Mouse (Mus musculus): ENCODE data around the gene Cmas.

Gene Cmas

GRCm38 (mm10) chr6:142756507-142757333 is at the start of gene Cmas:
Gene Cmas, plus strand, starts transcription at chr6:142756686.
- DNase-seq (ENCODE audit: low read depth, low spot score), result peak; percentile 83

GRCm38 (mm10) chr6:142706688-142707087 is 49.8 kb upstream of the Cmas start:
- no peak for DNase-seq (ENCODE audit: low read depth, low spot score)

- no peak for DNase-seq (ENCODE audit: low read depth, low spot score)
These were observed 48.1 kb upstream of the Cmas start for GRCm38 (mm10) chr6:142708369-142708768.

- DNase-seq (ENCODE audit: low read depth, low spot score), result no peak
These were observed 45.8 kb upstream of the Cmas start for GRCm38 (mm10) chr6:142710690-142711089.

- no peak for DNase-seq (ENCODE audit: low read depth, low spot score)
These were observed 45.4 kb upstream of the Cmas start for GRCm38 (mm10) chr6:142711106-142711505.

- no peak for DNase-seq (ENCODE audit: low read depth, low spot score)
These were observed 41.5 kb upstream of the Cmas start for GRCm38 (mm10) chr6:142715026-142715425.

GRCm38 (mm10) chr6:142717186-142717585 is 39.3 kb upstream of the Cmas start:
- DNase-seq (ENCODE audit: low read depth, low spot score), result no peak

GRCm38 (mm10) chr6:142718167-142718566 is 38.3 kb upstream of the Cmas start:
- DNase-seq (ENCODE audit: low read depth, low spot score), result no peak

- DNase-seq (ENCODE audit: low read depth, low spot score), result no peak
These were observed 35.8 kb upstream of the Cmas start for GRCm38 (mm10) chr6:142720641-142721040.

- no peak for DNase-seq (ENCODE audit: low read depth, low spot score)
These were observed 34.8 kb upstream of the Cmas start for GRCm38 (mm10) chr6:142721731-142722130.

GRCm38 (mm10) chr6:142726032-142726431 is 30.5 kb upstream of the Cmas start:
- DNase-seq (ENCODE audit: low read depth, low spot score), result no peak

- no peak for DNase-seq (ENCODE audit: low read depth, low spot score)
These were observed 23.8 kb upstream of the Cmas start for GRCm38 (mm10) chr6:142732567-142733290.

GRCm38 (mm10) chr6:142735302-142736005 is 21.0 kb upstream of the Cmas start:
- DNase-seq (ENCODE audit: low read depth, low spot score), result peak; percentile 72

GRCm38 (mm10) chr6:142738225-142738624 is 18.3 kb upstream of the Cmas start:
- DNase-seq (ENCODE audit: low read depth, low spot score), result no peak

- DNase-seq (ENCODE audit: low read depth, low spot score), result no peak
These were observed 17.8 kb upstream of the Cmas start for GRCm38 (mm10) chr6:142738637-142739036.

- DNase-seq (ENCODE audit: low read depth, low spot score), result no peak
These were observed 14.7 kb upstream of the Cmas start for GRCm38 (mm10) chr6:142741763-142742162.

GRCm38 (mm10) chr6:142743193-142743592 is 13.3 kb upstream of the Cmas start:
- no peak for DNase-seq (ENCODE audit: low read depth, low spot score)

GRCm38 (mm10) chr6:142745484-142745883 is 11.0 kb upstream of the Cmas start:
- no peak for DNase-seq (ENCODE audit: low read depth, low spot score)

- no peak for DNase-seq (ENCODE audit: low read depth, low spot score)
These were observed 9.7 kb upstream of the Cmas start for GRCm38 (mm10) chr6:142746765-142747164.

GRCm38 (mm10) chr6:142747165-142747564 is 9.3 kb upstream of the Cmas start:
- DNase-seq (ENCODE audit: low read depth, low spot score), result no peak

- DNase-seq (ENCODE audit: low read depth, low spot score), result peak; percentile 20
These were observed 8.3 kb upstream of the Cmas start for GRCm38 (mm10) chr6:142748057-142748708.

- no peak for DNase-seq (ENCODE audit: low read depth, low spot score)
These were observed 5.1 kb upstream of the Cmas start for GRCm38 (mm10) chr6:142751365-142751764.

Measured in 3T3-L1 (cell line).